Mouse (Mus musculus): Measurements from ENCODE around the gene Epyc. TPM values are rescaled to one million over a fixed set of nuclear protein-coding genes. Genes with fewer than 3 reads are reported as not detected.

Gene Epyc
- total RNA-seq (2014; rRNA removed) (0.55 and 0.57 TPM in 2 replicates), polyA plus RNA-seq (2015; fragmentation: Nextera tagmentation; extraction: Ambion mirVana) (0.54 and 0.98 TPM in 2 replicates)

- Histone ChIP-seq H3K4me3 (ENCODE audit: low read depth, low read length) (no peak within 1 kb of the TSS), H3K4me2 (ENCODE audit: low read depth, low read length, poor library complexity, severe bottlenecking) (no peak within 1 kb of the TSS), H3K9me3 (ENCODE audit: low read length) (no peaks in the 10 kb centered on the region), H3K4me1 (ENCODE audit: insufficient read depth, low read length) (no peaks in the 10 kb centered on the region), H3K27ac (ENCODE audit: low read depth, low read length) (no peak within 1 kb of the TSS), H3K27me3 (ENCODE audit: insufficient read depth, low read length) (no peaks in the 10 kb centered on the region), H3K9ac (replicated peaks; ENCODE audit: low read length, poor library complexity, severe bottlenecking) (no peak within 1 kb of the TSS), H3K36me3 (ENCODE audit: insufficient read depth, low read length) (no peaks in the 10 kb centered on the region)
- TF ChIP-seq CTCF (IDR thresholded peaks at IDR 0.05), result no peak
- WGBS, result 89% methylated on average over 2 of the region's 2 CpGs
- DNase-seq (ENCODE audit: low spot score) (no peak), ATAC-seq (ENCODE audit: low FRiP score) (no peak)
These were observed at the start of gene Epyc for GRCm38 (mm10) chr10:97643768-97644167. Epyc (plus strand) TSS chr10:97644068.

- no peak for TF ChIP-seq CTCF (IDR thresholded peaks at IDR 0.05)
- H3K27me3 ChIP-seq (ENCODE audit: insufficient read depth, low read length), result no peaks in the 10 kb centered on the region
- H3K4me3 ChIP-seq (ENCODE audit: low read depth, low read length), result no peak overlapping the region
- H3K36me3 ChIP-seq (ENCODE audit: insufficient read depth, low read length), result no peaks in the 10 kb centered on the region
- no peaks in the 10 kb centered on the region for H3K4me1 ChIP-seq (ENCODE audit: insufficient read depth, low read length)
- no peaks in the 10 kb centered on the region for H3K9me3 ChIP-seq (ENCODE audit: low read length)
- DNase-seq (ENCODE audit: low spot score), result no peak
- no peak for ATAC-seq (ENCODE audit: low FRiP score)
- no peak overlapping the region for H3K4me2 ChIP-seq (ENCODE audit: low read depth, low read length, poor library complexity, severe bottlenecking)
- no peak overlapping the region for H3K27ac ChIP-seq (ENCODE audit: low read depth, low read length)
- H3K9ac ChIP-seq (replicated peaks; ENCODE audit: low read length, poor library complexity, severe bottlenecking), result no peak overlapping the region
- 80% methylated on average over 1 of the region's 1 CpGs for WGBS
These were observed 48.2 kb upstream of the Epyc start for GRCm38 (mm10) chr10:97595680-97596079.

- Histone ChIP-seq H3K9me3 (ENCODE audit: low read length) (no peaks in the 10 kb centered on the region), H3K4me2 (ENCODE audit: low read depth, low read length, poor library complexity, severe bottlenecking) (no peak overlapping the region), H3K4me1 (ENCODE audit: insufficient read depth, low read length) (no peaks in the 10 kb centered on the region), H3K27me3 (ENCODE audit: insufficient read depth, low read length) (no peaks in the 10 kb centered on the region), H3K27ac (ENCODE audit: low read depth, low read length) (no peak overlapping the region), H3K4me3 (ENCODE audit: low read depth, low read length) (no peak overlapping the region), H3K9ac (replicated peaks; ENCODE audit: low read length, poor library complexity, severe bottlenecking) (no peak overlapping the region), H3K36me3 (ENCODE audit: insufficient read depth, low read length) (no peaks in the 10 kb centered on the region)
- no peak for TF ChIP-seq CTCF (IDR thresholded peaks at IDR 0.05)
- ATAC-seq (ENCODE audit: low FRiP score) (no peak), DNase-seq (ENCODE audit: low spot score) (no peak)
- WGBS, result 85% methylated on average over 4 of the region's 4 CpGs
These were observed 42.1 kb upstream of the Epyc start for GRCm38 (mm10) chr10:97601744-97602143.

GRCm38 (mm10) chr10:97603256-97603655 is 40.6 kb upstream of the Epyc start:
- no peaks in the 10 kb centered on the region for H3K27me3 ChIP-seq (ENCODE audit: insufficient read depth, low read length)
- H3K4me3 ChIP-seq (ENCODE audit: low read depth, low read length), result no peak overlapping the region
- no peak for DNase-seq (ENCODE audit: low spot score)
- no peak for ATAC-seq (ENCODE audit: low FRiP score)
- no peaks in the 10 kb centered on the region for H3K4me1 ChIP-seq (ENCODE audit: insufficient read depth, low read length)
- no peak overlapping the region for H3K27ac ChIP-seq (ENCODE audit: low read depth, low read length)
- H3K9me3 ChIP-seq (ENCODE audit: low read length), result no peaks in the 10 kb centered on the region
- H3K36me3 ChIP-seq (ENCODE audit: insufficient read depth, low read length), result no peaks in the 10 kb centered on the region
- H3K9ac ChIP-seq (replicated peaks; ENCODE audit: low read length, poor library complexity, severe bottlenecking), result no peak overlapping the region
- TF ChIP-seq CTCF (IDR thresholded peaks at IDR 0.05), result no peak
- no peak overlapping the region for H3K4me2 ChIP-seq (ENCODE audit: low read depth, low read length, poor library complexity, severe bottlenecking)

- no peaks in the 10 kb centered on the region for H3K4me1 ChIP-seq (ENCODE audit: insufficient read depth, low read length)
- no peak for TF ChIP-seq CTCF (IDR thresholded peaks at IDR 0.05)
- no peaks in the 10 kb centered on the region for H3K9me3 ChIP-seq (ENCODE audit: low read length)
- no peak within 1 kb of the TSS for H3K4me2 ChIP-seq (ENCODE audit: low read depth, low read length, poor library complexity, severe bottlenecking)
- no peaks in the 10 kb centered on the region for H3K36me3 ChIP-seq (ENCODE audit: insufficient read depth, low read length)
- no peaks in the 10 kb centered on the region for H3K27me3 ChIP-seq (ENCODE audit: insufficient read depth, low read length)
- DNase-seq (ENCODE audit: low spot score), result no peak
- H3K27ac ChIP-seq (ENCODE audit: low read depth, low read length), result no peak within 1 kb of the TSS
- no peak within 1 kb of the TSS for H3K4me3 ChIP-seq (ENCODE audit: low read depth, low read length)
- H3K9ac ChIP-seq (replicated peaks; ENCODE audit: low read length, poor library complexity, severe bottlenecking), result no peak within 1 kb of the TSS
- 80% methylated on average over 2 of the region's 2 CpGs for WGBS
- ATAC-seq (ENCODE audit: low FRiP score), result no peak
These were observed 37.3 kb upstream of the Epyc start, which contains the start of gene Kera for GRCm38 (mm10) chr10:97606579-97606978. Kera (plus strand) TSS chr10:97606879.

- H3K9me3 ChIP-seq (ENCODE audit: low read length), result no peaks in the 10 kb centered on the region
- no peak overlapping the region for H3K27ac ChIP-seq (ENCODE audit: low read depth, low read length)
- no peak overlapping the region for H3K4me3 ChIP-seq (ENCODE audit: low read depth, low read length)
- no peaks in the 10 kb centered on the region for H3K4me1 ChIP-seq (ENCODE audit: insufficient read depth, low read length)
- DNase-seq (ENCODE audit: low spot score) (no peak), ATAC-seq (ENCODE audit: low FRiP score) (no peak)
- 89% methylated on average over 1 of the region's 1 CpGs for WGBS
- H3K36me3 ChIP-seq (ENCODE audit: insufficient read depth, low read length), result no peaks in the 10 kb centered on the region
- no peak overlapping the region for H3K9ac ChIP-seq (replicated peaks; ENCODE audit: low read length, poor library complexity, severe bottlenecking)
- no peaks in the 10 kb centered on the region for H3K27me3 ChIP-seq (ENCODE audit: insufficient read depth, low read length)
- H3K4me2 ChIP-seq (ENCODE audit: low read depth, low read length, poor library complexity, severe bottlenecking), result no peak overlapping the region
- TF ChIP-seq CTCF (IDR thresholded peaks at IDR 0.05), result no peak
These were observed 21.5 kb upstream of the Epyc start for GRCm38 (mm10) chr10:97622328-97622727.

Measured in midbrain, postnatal 0 days (tissue).